Mouse (Mus musculus) CD8-positive naive resting alpha-beta T cell, adult 57 days (primary cell): Measurements from ENCODE around the gene Fam189a1. TPM values are rescaled to one million over a fixed set of nuclear protein-coding genes. Genes with fewer than 3 reads are reported as not detected.

Experiments
- total RNA-seq: library from RNA; stranded (reverse); gene quantifications from one replicate; pipeline ENCODE4 v1.2.4, GENCODE M21; 2023

The Fam189a1 gene
- total RNA-seq: not detected

GRCm38 (mm10) chr7:65156514-65156911, at the start of gene Fam189a1:
Gene Fam189a1, minus strand, starts transcription at chr7:65156570.

GRCm38 (mm10) chr7:64872743-64873241, 283.6 kb downstream of the Fam189a1 start, which contains the start of gene Nsmce3:
Gene Nsmce3, minus strand, starts transcription at chr7:64872997.

